Mouse (Mus musculus): Measurements from ENCODE around the gene Slc26a1.

The Slc26a1 gene

GRCm38 (mm10) chr5:108692271-108692670, 16.9 kb upstream of the Slc26a1 start, which contains the start of gene Fgfrl1:
Gene Fgfrl1, plus strand, starts transcription at chr5:108692382.
- DNase-seq (ENCODE audit: low read depth in 1 of 2, low spot score in 2 of 2), result peak in 1 of 2 experiments; percentile 18

- no peak for DNase-seq (ENCODE audit: low read depth in 1 of 2, low spot score in 2 of 2)
These were observed 15.8 kb upstream of the Slc26a1 start for GRCm38 (mm10) chr5:108691152-108691551.

GRCm38 (mm10) chr5:108689091-108689490, 13.7 kb upstream of the Slc26a1 start:
- DNase-seq (ENCODE audit: low read depth in 1 of 2, low spot score in 2 of 2), result no peak

- no peak for DNase-seq (ENCODE audit: low read depth in 1 of 2, low spot score in 2 of 2)
These were observed 5.5 kb upstream of the Slc26a1 start for GRCm38 (mm10) chr5:108680871-108681270.

GRCm38 (mm10) chr5:108679909-108680308, 4.5 kb upstream of the Slc26a1 start:
- no peak for DNase-seq (ENCODE audit: low read depth in 1 of 2, low spot score in 2 of 2)

GRCm38 (mm10) chr5:108678296-108678854, 3.0 kb upstream of the Slc26a1 start:
- no peak for DNase-seq (ENCODE audit: low read depth in 1 of 2, low spot score in 2 of 2)

GRCm38 (mm10) chr5:108677605-108678295, 2.4 kb upstream of the Slc26a1 start:
- DNase-seq (ENCODE audit: low read depth in 1 of 2, low spot score in 2 of 2), result no peak

- no peak for DNase-seq (ENCODE audit: low read depth in 1 of 2, low spot score in 2 of 2)
These were observed 1.6 kb upstream of the Slc26a1 start for GRCm38 (mm10) chr5:108676772-108677498.

- no peak for DNase-seq (ENCODE audit: low read depth in 1 of 2, low spot score in 2 of 2)
These were observed 745 bp downstream of the Slc26a1 start for GRCm38 (mm10) chr5:108674624-108675023.

- no peak for DNase-seq (ENCODE audit: low read depth in 1 of 2, low spot score in 2 of 2)
These were observed 3.6 kb downstream of the Slc26a1 start for GRCm38 (mm10) chr5:108671757-108672156.

GRCm38 (mm10) chr5:108670785-108671184, 4.6 kb downstream of the Slc26a1 start:
- peak in 1 of 2 experiments; percentile 15 for DNase-seq (ENCODE audit: low read depth in 1 of 2, low spot score in 2 of 2)

GRCm38 (mm10) chr5:108669986-108670385, 5.4 kb downstream of the Slc26a1 start:
- no peak for DNase-seq (ENCODE audit: low read depth in 1 of 2, low spot score in 2 of 2)

- DNase-seq (ENCODE audit: low read depth in 1 of 2, low spot score in 2 of 2), result peak; percentile 84 to 92
These were observed 6.1 kb downstream of the Slc26a1 start, which contains the start of gene Dgkq for GRCm38 (mm10) chr5:108668977-108669936. Gene Dgkq, minus strand, starts transcription at chr5:108669672.

- DNase-seq (ENCODE audit: low read depth in 1 of 2, low spot score in 2 of 2), result no peak
These were observed 6.9 kb downstream of the Slc26a1 start for GRCm38 (mm10) chr5:108668387-108668932.

GRCm38 (mm10) chr5:108667370-108667769, 8.0 kb downstream of the Slc26a1 start:
- DNase-seq (ENCODE audit: low read depth in 1 of 2, low spot score in 2 of 2), result no peak

- no peak for DNase-seq (ENCODE audit: low read depth in 1 of 2, low spot score in 2 of 2)
These were observed 10.3 kb downstream of the Slc26a1 start for GRCm38 (mm10) chr5:108665066-108665465.

- no peak for DNase-seq (ENCODE audit: low read depth in 1 of 2, low spot score in 2 of 2)
These were observed 12.6 kb downstream of the Slc26a1 start for GRCm38 (mm10) chr5:108662772-108663171.

GRCm38 (mm10) chr5:108660632-108661268, 14.6 kb downstream of the Slc26a1 start:
- peak; percentile 54 to 79 for DNase-seq (ENCODE audit: low read depth in 1 of 2, low spot score in 2 of 2)

- no peak for DNase-seq (ENCODE audit: low read depth in 1 of 2, low spot score in 2 of 2)
These were observed 15.4 kb downstream of the Slc26a1 start, which contains the start of gene Idua for GRCm38 (mm10) chr5:108659698-108660631. Gene Idua, plus strand, starts transcription at chr5:108660331.
